Mouse (Mus musculus) MEL (cell line): ENCODE measurements around the gene Fbxw2. TPM values are rescaled to one million over a fixed set of nuclear protein-coding genes. Genes with fewer than 3 reads are reported as not detected.
A peak's percentile ranks its signal among the peaks of the same experiment; 100 is the strongest.

Experiments
- DNase-seq: peaks from one replicate; pipeline ENCODE4 v3.0.0; 2011; ENCODE audit warnings: low read depth, low spot score
- H3K27ac ChIP-seq: 2 replicates; pipeline ENCODE4 v1.5.1; 2012; ENCODE audit warnings: low read depth, mild to moderate bottlenecking, control low read depth, low read length, moderate library complexity; ENCODE audit not compliant: control insufficient read depth
- H3K27me3 ChIP-seq, 2 experiments: fragments of 150-350 bp in 1 of 2; sonication (generic) in 1 of 2; 2 replicates each; pipeline ENCODE4 v1.6.1; 2012; ENCODE audit warnings: low read length in 2 of 2, mild to moderate bottlenecking in 2 of 2, improper control_type of control experiment in 1 of 2, moderate library complexity in 1 of 2; ENCODE audit not compliant: insufficient read depth in 2 of 2, control insufficient read depth in 1 of 2
- H3K36me3 ChIP-seq, 2 experiments: 2 replicates each; pipeline ENCODE4 v1.6.1; 2012 to 2014; ENCODE audit warnings: low read length in 2 of 2, improper control_type of control experiment in 1 of 2, inconsistent platforms in 1 of 2, mild to moderate bottlenecking in 1 of 2; ENCODE audit not compliant: insufficient read depth in 2 of 2, control insufficient read depth in 1 of 2
- H3K4me1 ChIP-seq, 2 experiments: fragments of 150-350 bp in 1 of 2; sonication (generic) in 1 of 2; 2 replicates each; pipeline ENCODE4 v1.6.1; 2012; ENCODE audit warnings: low read length in 2 of 2, improper control_type of control experiment in 1 of 2, mild to moderate bottlenecking in 1 of 2; ENCODE audit not compliant: insufficient read depth in 2 of 2, control insufficient read depth in 1 of 2
- H3K4me3 ChIP-seq, 2 experiments: fragments of 150-350 bp in 1 of 2; sonication (generic) in 1 of 2; 2 replicates each; pipeline ENCODE4 v1.5.1; 2012; ENCODE audit warnings: low read depth in 2 of 2, low read length in 2 of 2, mild to moderate bottlenecking in 2 of 2, moderate library complexity in 2 of 2, control low read depth in 1 of 2, improper control_type of control experiment in 1 of 2; ENCODE audit not compliant: control insufficient read depth in 1 of 2, insufficient read depth in 1 of 2
- H3K79me2 ChIP-seq: 2 replicates; pipeline ENCODE4 v1.6.1; 2012; ENCODE audit warnings: mild to moderate bottlenecking, low read length, moderate library complexity; ENCODE audit not compliant: control insufficient read depth, poor library complexity, insufficient read depth
- H3K9ac ChIP-seq: 2 replicates; pipeline ENCODE4 v1.6.1; 2012; ENCODE audit warnings: low read depth, mild to moderate bottlenecking, control low read depth, low read length, moderate library complexity; ENCODE audit not compliant: control insufficient read depth, poor library complexity, severe bottlenecking
- H3K9me3 ChIP-seq: fragments of 150-350 bp; sonication (generic); replicated peaks from 2 replicates; pipeline ENCODE4 v1.6.1; 2012; ENCODE audit warnings: mild to moderate bottlenecking, low read length, improper control_type of control experiment, moderate library complexity; ENCODE audit not compliant: insufficient read depth
- CHD1 ChIP-seq: IDR thresholded peaks from 2 replicates; pipeline ENCODE4 v1.6.1; 2012; ENCODE audit warnings: low read depth, mild to moderate bottlenecking, inconsistent platforms, low read length, improper control_type of control experiment
- CHD2 ChIP-seq: IDR thresholded peaks from 2 replicates; pipeline ENCODE4 v1.6.1; 2011; ENCODE audit warnings: low read length, improper control_type of control experiment
- CTCF ChIP-seq, 3 experiments: IDR thresholded peaks in 2 of 3; conservative IDR thresholded peaks in 1 of 3; 2 replicates each; pipeline ENCODE4 v1.5.1; 2011 to 2012; ENCODE audit warnings: low read length in 3 of 3, low read depth in 2 of 3, mild to moderate bottlenecking in 2 of 3, improper control_type of control experiment in 1 of 3, inconsistent platforms in 1 of 3, mixed read lengths in 1 of 3, moderate library complexity in 1 of 3; ENCODE audit not compliant: control insufficient read depth in 1 of 3, insufficient read depth in 1 of 3, poor library complexity in 1 of 3, severe bottlenecking in 1 of 3
- E2F4 ChIP-seq: IDR thresholded peaks from 2 replicates; pipeline ENCODE4 v1.6.1; 2011; ENCODE audit warnings: low read depth, low read length, improper control_type of control experiment, borderline replicate concordance
- ELF1 ChIP-seq: IDR thresholded peaks from 2 replicates; pipeline ENCODE4 v1.6.1; 2014; ENCODE audit warnings: low read depth, mild to moderate bottlenecking, inconsistent platforms, low read length, improper control_type of control experiment, moderate library complexity
- EP300 ChIP-seq, 2 experiments: IDR thresholded peaks; 2 replicates each; pipeline ENCODE4 v1.6.1; 2011; ENCODE audit warnings: improper control_type of control experiment in 2 of 2, low read length in 2 of 2, low read depth in 1 of 2, mild to moderate bottlenecking in 1 of 2
- ETS1 ChIP-seq: IDR thresholded peaks from 2 replicates; pipeline ENCODE4 v1.6.1; 2012; ENCODE audit warnings: low read depth, mild to moderate bottlenecking, inconsistent platforms, low read length, improper control_type of control experiment, moderate library complexity
- KAT2A ChIP-seq: conservative IDR thresholded peaks from 2 replicates; pipeline ENCODE4 v1.6.1; 2012; ENCODE audit warnings: low read depth, low read length, improper control_type of control experiment, inconsistent platforms
- MAX ChIP-seq: IDR thresholded peaks from 2 replicates; pipeline ENCODE4 v1.6.1; 2011; ENCODE audit warnings: low read length, improper control_type of control experiment
- MXI1 ChIP-seq: IDR thresholded peaks from 2 replicates; pipeline ENCODE4 v1.6.1; 2011; ENCODE audit warnings: mild to moderate bottlenecking, low read depth, low read length, improper control_type of control experiment
- MYC ChIP-seq: IDR thresholded peaks from 2 replicates; pipeline ENCODE4 v1.6.1; 2011; ENCODE audit warnings: low read depth, mild to moderate bottlenecking, low read length, improper control_type of control experiment, moderate library complexity
- NRF1 ChIP-seq: IDR thresholded peaks from 2 replicates; pipeline ENCODE4 v1.6.1; 2014; ENCODE audit warnings: low read depth, mild to moderate bottlenecking, inconsistent platforms, low read length, improper control_type of control experiment, moderate library complexity; ENCODE audit not compliant: poor library complexity, insufficient read depth, severe bottlenecking
- POLR2A ChIP-seq, 2 experiments: IDR thresholded peaks; 2 replicates each; pipeline ENCODE4 v1.6.1; 2011 to 2012; ENCODE audit warnings: low read length in 2 of 2, mild to moderate bottlenecking in 2 of 2, control low read depth in 1 of 2, improper control_type of control experiment in 1 of 2, low read depth in 1 of 2, moderate library complexity in 1 of 2; ENCODE audit not compliant: control insufficient read depth in 1 of 2, insufficient read depth in 1 of 2, poor library complexity in 1 of 2
- POLR2AphosphoS2 ChIP-seq: IDR thresholded peaks from 2 replicates; pipeline ENCODE4 v1.6.1; 2011; ENCODE audit warnings: low read length, improper control_type of control experiment
- POLR2AphosphoS5 ChIP-seq: IDR thresholded peaks from 2 replicates; pipeline ENCODE4 v1.6.1; 2012; ENCODE audit warnings: low read depth, borderline replicate concordance, mild to moderate bottlenecking, inconsistent platforms, low read length, moderate library complexity, mixed read lengths
- TBP ChIP-seq: IDR thresholded peaks from 2 replicates; pipeline ENCODE4 v1.8.0; 2011; ENCODE audit warnings: low read depth, low read length, improper control_type of control experiment
- ZKSCAN1 ChIP-seq: IDR thresholded peaks from 2 replicates; pipeline ENCODE4 v1.6.1; 2012; ENCODE audit warnings: low read depth, mild to moderate bottlenecking, inconsistent platforms, low read length, improper control_type of control experiment, moderate library complexity
- ZMIZ1 ChIP-seq: IDR thresholded peaks from 2 replicates; pipeline ENCODE4 v1.6.1; 2012; ENCODE audit warnings: low read depth, mild to moderate bottlenecking, inconsistent platforms, low read length, improper control_type of control experiment, moderate library complexity
- ZNF384 ChIP-seq: IDR thresholded peaks from 2 replicates; pipeline ENCODE4 v1.6.1; 2012; ENCODE audit warnings: low read depth, mild to moderate bottlenecking, inconsistent platforms, low read length, improper control_type of control experiment
- polyA plus RNA-seq, 2 experiments: library from polyadenylated mRNA; stranded (reverse) in 1 of 2; unstranded in 1 of 2; fragments of >175 nt in 1 of 2; fragments of >200 nt in 1 of 2; gene quantifications; 2 replicates each; pipeline versions ENCODE4 v1.2.1 to v1.2.4; 2012; ENCODE audit warnings: low replicate concordance in 2 of 2, low read depth in 1 of 2; ENCODE audit not compliant: insufficient read length in 2 of 2, insufficient read depth in 1 of 2, missing spikeins in 1 of 2
- total RNA-seq: library from RNA; depleted of rRNA; stranded (reverse); fragments of 300-350 nt; gene quantifications from 2 replicates; pipeline ENCODE4 v1.2.3, GENCODE M21; 2012

Gene Fbxw2
- total and polyA plus RNA-seq, 3 experiments = 43.7 to 101 (median 49.7) TPM

- Histone ChIP-seq H3K9me3 (no peaks in the 10 kb centered on the region), H3K79me2 (peaks cover 27% of the 10 kb centered on the region), H3K27me3 (no peaks in the 10 kb centered on the region), H3K27ac (peak overlapping the region; percentile 78), H3K9ac (peak overlapping the region; percentile 90), H3K4me1 (peaks cover 6 to 13% of the 10 kb centered on the region in 2 experiments; a peak in 3 of 4 replicates), H3K36me3 (peaks cover 0 to 25% of the 10 kb centered on the region in 2 experiments; a peak in 3 of 4 replicates), H3K4me3 (peak overlapping the region; percentile 68 to 97)
- TF ChIP-seq MAX = 0 out of 2 replicates have a peak, but pooled peaks have one; percentile 2
- no peak for TF ChIP-seq ZMIZ1
- TF ChIP-seq CHD2 = no peak
- peak; percentile 58 for TF ChIP-seq ZNF384
- TF ChIP-seq MXI1 = 0 out of 2 replicates have a peak, but pooled peaks have one; percentile 0
- peak; percentile 11 to 54; a peak in 1 of 4 replicates for TF ChIP-seq POLR2A (IDR thresholded peaks at IDR 0.05; ENCODE audit: control insufficient read depth in 1 of 2, insufficient read depth in 1 of 2, low read depth in 1 of 2, low read length in 2 of 2, poor library complexity in 1 of 2)
- 0 out of 2 replicates have a peak, but pooled peaks have one; percentile 27 for TF ChIP-seq TBP
- no peak for TF ChIP-seq POLR2AphosphoS5
- peak; percentile 85 for TF ChIP-seq MYC
- DNase-seq = no peak
Observed at GRCm38 (mm10) chr2:34826460-34827231, 535 bp upstream of the Fbxw2 start.

GRCm38 (mm10) chr2:34818492-34818891 lies 7.6 kb downstream of the Fbxw2 start:
- Histone ChIP-seq H3K27ac (no peak overlapping the region), H3K27me3 (no peaks in the 10 kb centered on the region), H3K9ac (no peak overlapping the region), H3K79me2 (peaks cover 8% of the 10 kb centered on the region), H3K9me3 (no peaks in the 10 kb centered on the region), H3K4me1 (peaks cover 0 to 4% of the 10 kb centered on the region in 2 experiments; a peak in 1 of 4 replicates), H3K4me3 (no peak overlapping the region)
- no peak for DNase-seq
- TF ChIP-seq ELF1 (no peak), CHD1 (no peak), E2F4 (no peak), POLR2AphosphoS2 (no peak), MAX (no peak), EP300 (IDR thresholded peaks at IDR 0.05; ENCODE audit: low read depth in 1 of 2, low read length in 2 of 2) (no peak), TBP (no peak), ETS1 (no peak), CTCF (IDR thresholded peaks at IDR 0.05 in 2 of 3, conservative IDR thresholded peaks at IDR 0.05 in 1 of 3; ENCODE audit: control insufficient read depth in 1 of 3, insufficient read depth in 1 of 3, low read depth in 2 of 3, low read length in 3 of 3, poor library complexity in 1 of 3, severe bottlenecking in 1 of 3) (no peak), ZKSCAN1 (no peak), NRF1 (no peak), KAT2A (no peak), ZMIZ1 (no peak)
- TF ChIP-seq, all 39 proteins: peak for 0
- peaks cover 12 to 17% of the 10 kb centered on the region in 2 experiments for H3K36me3 ChIP-seq
